Mouse (Mus musculus) adrenal gland, postnatal 10 days (tissue): ENCODE measurements around the gene Smyd3. TPM values are rescaled to one million over a fixed set of nuclear protein-coding genes. Genes with fewer than 3 reads are reported as not detected.
A peak's percentile ranks its signal among the peaks of the same experiment; 100 is the strongest.

ENCODE experiments used
- DNase-seq: peaks from one replicate; pipeline ENCODE4 v3.0.0; 2021; ENCODE audit warnings: mixed read lengths
- total RNA-seq, 2 experiments: library from RNA; stranded (reverse); gene quantifications; 2 replicates each; pipeline ENCODE4 v1.2.3; 2021

Gene Smyd3
- total RNA-seq, 2 experiments from 2014 or later: 6.0 to 8.0 TPM

- DNase-seq: peak; percentile 7
Observed at GRCm38 (mm10) chr1:179516941-179517712, 714 bp downstream of the Smyd3 start.

- no peak for DNase-seq
Observed at GRCm38 (mm10) chr1:179511895-179512294, 5.9 kb downstream of the Smyd3 start.

- DNase-seq: no peak
Observed at GRCm38 (mm10) chr1:179510546-179511340, 7.1 kb downstream of the Smyd3 start.

GRCm38 (mm10) chr1:179506530-179507315 lies 11.1 kb downstream of the Smyd3 start:
- DNase-seq: peak; percentile 43

- no peak for DNase-seq
Observed at GRCm38 (mm10) chr1:179502565-179502964, 15.3 kb downstream of the Smyd3 start.

GRCm38 (mm10) chr1:179499257-179499656 lies 18.6 kb downstream of the Smyd3 start:
- DNase-seq: no peak

GRCm38 (mm10) chr1:179492908-179493307 lies 24.9 kb downstream of the Smyd3 start:
- no peak for DNase-seq

- no peak for DNase-seq
Observed at GRCm38 (mm10) chr1:179488520-179488919, 29.3 kb downstream of the Smyd3 start.

- no peak for DNase-seq
Observed at GRCm38 (mm10) chr1:179487990-179488389, 29.9 kb downstream of the Smyd3 start.

- no peak for DNase-seq
Observed at GRCm38 (mm10) chr1:179487238-179487637, 30.6 kb downstream of the Smyd3 start.

GRCm38 (mm10) chr1:179485784-179486540 lies 31.9 kb downstream of the Smyd3 start:
- DNase-seq: no peak

GRCm38 (mm10) chr1:179480862-179481261 lies 37.0 kb downstream of the Smyd3 start:
- no peak for DNase-seq

GRCm38 (mm10) chr1:179477157-179477902 lies 40.5 kb downstream of the Smyd3 start:
- DNase-seq: peak; percentile 70

- no peak for DNase-seq
Observed at GRCm38 (mm10) chr1:179476461-179477156, 41.2 kb downstream of the Smyd3 start.

- no peak for DNase-seq
Observed at GRCm38 (mm10) chr1:179474776-179475175, 43.1 kb downstream of the Smyd3 start.

GRCm38 (mm10) chr1:179473920-179474643 lies 43.8 kb downstream of the Smyd3 start:
- no peak for DNase-seq

- no peak for DNase-seq
Observed at GRCm38 (mm10) chr1:179467970-179468369, 49.9 kb downstream of the Smyd3 start.

GRCm38 (mm10) chr1:179462376-179462775 lies 55.5 kb downstream of the Smyd3 start:
- no peak for DNase-seq

- no peak for DNase-seq
Observed at GRCm38 (mm10) chr1:179461019-179461814, 56.6 kb downstream of the Smyd3 start.
